Mouse (Mus musculus) erythroid progenitor cell, adult 5-6 weeks (primary cell): ENCODE results near the gene Lzts3. TPM values are rescaled to one million over a fixed set of nuclear protein-coding genes. Genes with fewer than 3 reads are reported as not detected.

Experiments used
- ATAC-seq: replicated peaks from 2 replicates; pipeline ENCODE4 v1.8.0; 2016; ENCODE audit warnings: moderate number of reproducible peaks, mild to moderate bottlenecking, moderate TSS enrichment, inconsistent platforms; ENCODE audit not compliant: poor library complexity, low FRiP score, severe bottlenecking
- total RNA-seq, 2 experiments: library from RNA; stranded (forward) in 1 of 2; stranded (reverse) in 1 of 2; fragments of 150-400 nt in 1 of 2; fragments of 186-747, 209-891 nt in 1 of 2; gene quantifications; 2 replicates each; pipeline versions ENCODE4 v1.2.3 to v1.2.4; 2015 to 2017; ENCODE audit warnings: low replicate concordance in 2 of 2

Gene Lzts3
- total RNA-seq, 2 experiments from 2014 or later = 0.15 TPM; not detected in 1

- ATAC-seq = no peak
Measured at GRCm38 (mm10) chr2:130586016-130586415, 56.6 kb downstream of the Lzts3 start.

- ATAC-seq = no peak
Measured at GRCm38 (mm10) chr2:130583902-130584560, 58.6 kb downstream of the Lzts3 start.

Other genes starting within 250 kb of the Lzts3 start
- gene Cpxm1, start 245.2 kb downstream of the Lzts3 start, total RNA-seq (2015; ENCODE audit: low replicate concordance) = not detected in 2 replicates
- not detected in 2 replicates for gene Cpxm1, start 245.2 kb downstream of the Lzts3 start, total RNA-seq (2017; ENCODE audit: low replicate concordance)
- not detected in 2 replicates for gene Gm28372, start 237.6 kb downstream of the Lzts3 start, total RNA-seq (2015; ENCODE audit: low replicate concordance)
- gene Gm28372, start 237.6 kb downstream of the Lzts3 start, total RNA-seq (2017; ENCODE audit: low replicate concordance) = not detected in 2 replicates
- gene 1700020A23Rik, start 237.5 kb downstream of the Lzts3 start, total RNA-seq (2015; ENCODE audit: low replicate concordance) = not detected in 2 replicates
- not detected in 2 replicates for gene 1700020A23Rik, start 237.5 kb downstream of the Lzts3 start, total RNA-seq (2017; ENCODE audit: low replicate concordance)
- not detected in 2 replicates for gene Tmem239, start 236.3 kb downstream of the Lzts3 start, total RNA-seq (2015; ENCODE audit: low replicate concordance)
- gene Tmem239, start 236.3 kb downstream of the Lzts3 start, total RNA-seq (2017; ENCODE audit: low replicate concordance) = not detected in 2 replicates
- 74.6 and 122 TPM in 2 replicates for gene Vps16, start 218.5 kb downstream of the Lzts3 start, total RNA-seq (2015; ENCODE audit: low replicate concordance)
- gene Vps16, start 218.5 kb downstream of the Lzts3 start, total RNA-seq (2017; ENCODE audit: low replicate concordance) = 62.8 and 75.8 TPM in 2 replicates
- 0.72 TPM in 1 of 2 replicates, not detected in the other for gene Pced1a, start 218.1 kb downstream of the Lzts3 start, total RNA-seq (2015; ENCODE audit: low replicate concordance)
- 1.2 and 1.9 TPM in 2 replicates for gene Pced1a, start 218.1 kb downstream of the Lzts3 start, total RNA-seq (2017; ENCODE audit: low replicate concordance)
- gene Ptpra, start 192.5 kb downstream of the Lzts3 start, total RNA-seq (2015; ENCODE audit: low replicate concordance) = 81.4 and 84.7 TPM in 2 replicates
- gene Ptpra, start 192.5 kb downstream of the Lzts3 start, total RNA-seq (2017; ENCODE audit: low replicate concordance) = 153 and 160 TPM in 2 replicates
- 11.2 and 15.1 TPM in 2 replicates for gene Mrps26, start 79.1 kb downstream of the Lzts3 start, total RNA-seq (2015; ENCODE audit: low replicate concordance)
- gene Mrps26, start 79.1 kb downstream of the Lzts3 start, total RNA-seq (2017; ENCODE audit: low replicate concordance) = 8.3 and 11.3 TPM in 2 replicates
- gene Oxt, start 66.6 kb downstream of the Lzts3 start, total RNA-seq (2015; ENCODE audit: low replicate concordance) = not detected in 2 replicates
- gene Oxt, start 66.6 kb downstream of the Lzts3 start, total RNA-seq (2017; ENCODE audit: low replicate concordance) = not detected in 2 replicates
- not detected in 2 replicates for gene Avp, start 60.2 kb downstream of the Lzts3 start, total RNA-seq (2015; ENCODE audit: low replicate concordance)
- not detected in 2 replicates for gene Avp, start 60.2 kb downstream of the Lzts3 start, total RNA-seq (2017; ENCODE audit: low replicate concordance)
- gene Fastkd5, start 12.8 kb downstream of the Lzts3 start, total RNA-seq (2015; ENCODE audit: low replicate concordance) = 14.1 and 18.0 TPM in 2 replicates
- 6.3 and 7.6 TPM in 2 replicates for gene Fastkd5, start 12.8 kb downstream of the Lzts3 start, total RNA-seq (2017; ENCODE audit: low replicate concordance)
- gene Ubox5, start 12.8 kb downstream of the Lzts3 start, total RNA-seq (2015; ENCODE audit: low replicate concordance) = 5.0 and 7.2 TPM in 2 replicates
- gene Ubox5, start 12.8 kb downstream of the Lzts3 start, total RNA-seq (2017; ENCODE audit: low replicate concordance) = 0.61 and 5.3 TPM in 2 replicates
- gene Ddrgk1, start 21.9 kb upstream of the Lzts3 start, total RNA-seq (2015; ENCODE audit: low replicate concordance) = 28.1 and 73.5 TPM in 2 replicates
- 67.4 and 68.5 TPM in 2 replicates for gene Ddrgk1, start 21.9 kb upstream of the Lzts3 start, total RNA-seq (2017; ENCODE audit: low replicate concordance)
- 20.2 and 23.9 TPM in 2 replicates for gene Itpa, start 24.8 kb upstream of the Lzts3 start, total RNA-seq (2015; ENCODE audit: low replicate concordance)
- 43.3 and 56.7 TPM in 2 replicates for gene Itpa, start 24.8 kb upstream of the Lzts3 start, total RNA-seq (2017; ENCODE audit: low replicate concordance)
- gene Slc4a11, start 54.7 kb upstream of the Lzts3 start, total RNA-seq (2015; ENCODE audit: low replicate concordance) = not detected in 2 replicates
- gene Slc4a11, start 54.7 kb upstream of the Lzts3 start, total RNA-seq (2017; ENCODE audit: low replicate concordance) = not detected in 2 replicates